Mouse (Mus musculus) neural tube, embryonic 15.5 days (tissue): ENCODE data around the gene Ift46. TPM values are rescaled to one million over a fixed set of nuclear protein-coding genes. Genes with fewer than 3 reads are reported as not detected.
A peak's percentile ranks its signal among the peaks of the same experiment; 100 is the strongest.

ENCODE experiments used
- ATAC-seq: fragments of 200-750 bp; cut with Nextera tagmentation; 2 replicates; pipeline ENCODE4 v1.8.0; 2017; ENCODE audit warnings: mild to moderate bottlenecking, moderate TSS enrichment, moderate library complexity; ENCODE audit not compliant: low FRiP score
- H3K27ac ChIP-seq: fragments of 300-500 bp; sonication (generic); replicated peaks from 2 replicates; pipeline ENCODE4 v1.5.1; 2015; ENCODE audit warnings: mild to moderate bottlenecking, inconsistent platforms
- H3K27me3 ChIP-seq: fragments of 300-500 bp; sonication (generic); replicated peaks from 2 replicates; pipeline ENCODE4 v1.6.1; 2015; ENCODE audit warnings: inconsistent platforms
- H3K36me3 ChIP-seq: fragments of 300-500 bp; sonication (generic); 2 replicates; pipeline ENCODE4 v1.6.1; 2015; ENCODE audit warnings: inconsistent platforms
- H3K4me1 ChIP-seq: fragments of 300-500 bp; sonication (generic); 2 replicates; pipeline ENCODE4 v1.6.1; 2015; ENCODE audit warnings: inconsistent platforms
- H3K4me2 ChIP-seq: fragments of 300-500 bp; sonication (generic); 2 replicates; pipeline ENCODE4 v1.6.1; 2015; ENCODE audit warnings: inconsistent platforms, mild to moderate bottlenecking, moderate library complexity
- H3K4me3 ChIP-seq: fragments of 300-500 bp; sonication (generic); replicated peaks from 2 replicates; pipeline ENCODE4 v1.5.1; 2015; ENCODE audit warnings: mild to moderate bottlenecking, inconsistent platforms
- H3K9ac ChIP-seq: fragments of 300-500 bp; sonication (generic); replicated peaks from 2 replicates; pipeline ENCODE4 v1.6.1; 2015; ENCODE audit warnings: mild to moderate bottlenecking, inconsistent platforms
- H3K9me3 ChIP-seq: fragments of 300-500 bp; sonication (generic); replicated peaks from 2 replicates; pipeline ENCODE4 v1.6.1; 2016; ENCODE audit warnings: inconsistent platforms
- WGBS: fragments of 180-500 bp; shearing (Covaris S2); methylation state at CpG from one replicate; pipeline ENCODE4 v1.1.7; 2015; ENCODE audit warnings: mixed read lengths; 5-methylcytosine and 5-hydroxymethylcytosine counted together
- polyA plus RNA-seq: library from polyadenylated mRNA; unstranded; fragments of >200 nt; fragmentation: Nextera tagmentation; extraction: Ambion mirVana; gene quantifications from 2 replicates; pipeline ENCODE4 v1.2.1, GENCODE M21; 2015

Gene Ift46
- polyA plus RNA-seq, 1 experiment from 2014 or later = 133 TPM

GRCm38 (mm10) chr9:44724665-44725064, 43.0 kb upstream of the Ift46 start:
- peak overlapping the region; percentile 38 for H3K27ac ChIP-seq
- no peak for ATAC-seq
- 60% methylated on average over 2 of the region's 2 CpGs for WGBS

GRCm38 (mm10) chr9:44726431-44727146, 41.1 kb upstream of the Ift46 start:
- Histone ChIP-seq H3K4me1 (peaks cover 53% of the 10 kb centered on the region), H3K27me3 (no peaks in the 10 kb centered on the region), H3K9me3 (no peaks in the 10 kb centered on the region), H3K36me3 (no peaks in the 10 kb centered on the region), H3K4me3 (no peak overlapping the region), H3K9ac (no peak overlapping the region), H3K4me2 (no peak overlapping the region), H3K27ac (peak overlapping the region; percentile 18; the same call in 1 of the 2 replicates)
- 46% methylated on average over 10 of the region's 10 CpGs for WGBS
- no peak for ATAC-seq

More at GRCm38 (mm10) chr9:44724665-44725064, 43.0 kb upstream of the Ift46 start:
- H3K9ac ChIP-seq = no peak overlapping the region
- H3K4me3 ChIP-seq = no peak overlapping the region
- H3K27me3 ChIP-seq = no peaks in the 10 kb centered on the region
- no peaks in the 10 kb centered on the region for H3K9me3 ChIP-seq
- no peak overlapping the region for H3K4me2 ChIP-seq
- no peaks in the 10 kb centered on the region for H3K36me3 ChIP-seq
- peaks cover 68% of the 10 kb centered on the region for H3K4me1 ChIP-seq

GRCm38 (mm10) chr9:44727441-44727840, 40.3 kb upstream of the Ift46 start:
- 57% methylated on average over 5 of the region's 5 CpGs for WGBS
- H3K4me2 ChIP-seq = no peak overlapping the region
- no peaks in the 10 kb centered on the region for H3K36me3 ChIP-seq
- peaks cover 46% of the 10 kb centered on the region for H3K4me1 ChIP-seq
- ATAC-seq = no peak
- H3K27me3 ChIP-seq = peaks cover under 1% of the 10 kb centered on the region
- no peak overlapping the region for H3K27ac ChIP-seq
- H3K9me3 ChIP-seq = no peaks in the 10 kb centered on the region
- H3K4me3 ChIP-seq = no peak overlapping the region
- H3K9ac ChIP-seq = no peak overlapping the region

GRCm38 (mm10) chr9:44732130-44732549, 35.6 kb upstream of the Ift46 start:
- Histone ChIP-seq H3K27me3 (peaks cover 6% of the 10 kb centered on the region), H3K4me2 (0 out of 2 replicates have a peak overlapping the region, but pooled peaks have one; percentile 100), H3K27ac (no peak overlapping the region), H3K4me1 (peaks cover 25% of the 10 kb centered on the region), H3K36me3 (no peaks in the 10 kb centered on the region), H3K9me3 (no peaks in the 10 kb centered on the region), H3K4me3 (no peak overlapping the region), H3K9ac (no peak overlapping the region)
- no peak for ATAC-seq
- 91% methylated on average over 5 of the region's 5 CpGs for WGBS

GRCm38 (mm10) chr9:44732921-44733530, 34.7 kb upstream of the Ift46 start:
- Histone ChIP-seq H3K9ac (peak overlapping the region; percentile 60), H3K4me3 (peak overlapping the region; percentile 59), H3K9me3 (no peaks in the 10 kb centered on the region), H3K4me1 (peaks cover 22% of the 10 kb centered on the region), H3K36me3 (no peaks in the 10 kb centered on the region), H3K4me2 (peak overlapping the region; percentile 100), H3K27ac (peak overlapping the region; percentile 68), H3K27me3 (peaks cover 6% of the 10 kb centered on the region)
- no peak for ATAC-seq
- WGBS = 63% methylated on average over 12 of the region's 12 CpGs

- H3K9ac ChIP-seq = peak overlapping the region; percentile 60
- no peaks in the 10 kb centered on the region for H3K9me3 ChIP-seq
- H3K27me3 ChIP-seq = peaks cover 6% of the 10 kb centered on the region
- peaks cover 22% of the 10 kb centered on the region for H3K4me1 ChIP-seq
- H3K36me3 ChIP-seq = no peaks in the 10 kb centered on the region
- peak overlapping the region; percentile 59 for H3K4me3 ChIP-seq
- H3K27ac ChIP-seq = peak overlapping the region; percentile 68
- peak overlapping the region; percentile 100 for H3K4me2 ChIP-seq
- WGBS = under 1% methylated on average over 73 of the region's 79 CpGs
- peak; percentile 50; the same call in 1 of the 2 replicates for ATAC-seq
Observed at GRCm38 (mm10) chr9:44733671-44734523, 33.8 kb upstream of the Ift46 start.

GRCm38 (mm10) chr9:44734524-44735494, 32.9 kb upstream of the Ift46 start, which contains the start of gene Phldb1:
Phldb1 (minus strand) TSS chr9:44735198.
- H3K4me3 ChIP-seq = peak within 1 kb of the TSS; percentile 59
- peaks cover 6% of the 10 kb centered on the region for H3K27me3 ChIP-seq
- no peaks in the 10 kb centered on the region for H3K9me3 ChIP-seq
- ATAC-seq = peak; percentile 75
- peak within 1 kb of the TSS; percentile 68 for H3K27ac ChIP-seq
- WGBS = under 1% methylated on average over 46 of the region's 47 CpGs
- H3K9ac ChIP-seq = peak within 1 kb of the TSS; percentile 60
- H3K4me2 ChIP-seq = peak within 1 kb of the TSS; percentile 100
- H3K4me1 ChIP-seq = peaks cover 22% of the 10 kb centered on the region
- no peaks in the 10 kb centered on the region for H3K36me3 ChIP-seq

- H3K36me3 ChIP-seq = no peaks in the 10 kb centered on the region
- H3K4me1 ChIP-seq = peaks cover 22% of the 10 kb centered on the region
- peaks cover 6% of the 10 kb centered on the region for H3K27me3 ChIP-seq
- no peaks in the 10 kb centered on the region for H3K9me3 ChIP-seq
- no peak overlapping the region for H3K4me2 ChIP-seq
- H3K27ac ChIP-seq = peak overlapping the region; percentile 23; the same call in 1 of the 2 replicates
- no peak for ATAC-seq
- no peak overlapping the region for H3K4me3 ChIP-seq
- WGBS = 80% methylated on average over 6 of the region's 6 CpGs
- H3K9ac ChIP-seq = no peak overlapping the region
Observed at GRCm38 (mm10) chr9:44735886-44736285, 31.8 kb upstream of the Ift46 start.

- no peak overlapping the region for H3K9ac ChIP-seq
- no peak overlapping the region for H3K4me3 ChIP-seq
- 56% methylated on average over 2 of the region's 2 CpGs for WGBS
- peaks cover 3% of the 10 kb centered on the region; the same call in 1 of the 2 replicates for H3K36me3 ChIP-seq
- ATAC-seq = no peak
- peaks cover 22% of the 10 kb centered on the region for H3K4me1 ChIP-seq
- peaks cover 6% of the 10 kb centered on the region for H3K27me3 ChIP-seq
- no peak overlapping the region for H3K4me2 ChIP-seq
- H3K27ac ChIP-seq = no peak overlapping the region
- no peaks in the 10 kb centered on the region for H3K9me3 ChIP-seq
Observed at GRCm38 (mm10) chr9:44736301-44736700, 31.4 kb upstream of the Ift46 start.

- Histone ChIP-seq H3K9me3 (no peaks in the 10 kb centered on the region), H3K27ac (peak overlapping the region; percentile 58; the same call in 1 of the 2 replicates), H3K4me1 (peaks cover 22% of the 10 kb centered on the region), H3K27me3 (peaks cover 6% of the 10 kb centered on the region), H3K36me3 (peaks cover 9% of the 10 kb centered on the region), H3K9ac (no peak overlapping the region), H3K4me3 (no peak overlapping the region), H3K4me2 (no peak overlapping the region)
- ATAC-seq = no peak
- WGBS = 63% methylated on average over 8 of the region's 8 CpGs
Observed at GRCm38 (mm10) chr9:44737240-44737949, 30.3 kb upstream of the Ift46 start.
